15 mouse cellular contexts compared by ENCODE assay signal in the genomic region with DNA sequence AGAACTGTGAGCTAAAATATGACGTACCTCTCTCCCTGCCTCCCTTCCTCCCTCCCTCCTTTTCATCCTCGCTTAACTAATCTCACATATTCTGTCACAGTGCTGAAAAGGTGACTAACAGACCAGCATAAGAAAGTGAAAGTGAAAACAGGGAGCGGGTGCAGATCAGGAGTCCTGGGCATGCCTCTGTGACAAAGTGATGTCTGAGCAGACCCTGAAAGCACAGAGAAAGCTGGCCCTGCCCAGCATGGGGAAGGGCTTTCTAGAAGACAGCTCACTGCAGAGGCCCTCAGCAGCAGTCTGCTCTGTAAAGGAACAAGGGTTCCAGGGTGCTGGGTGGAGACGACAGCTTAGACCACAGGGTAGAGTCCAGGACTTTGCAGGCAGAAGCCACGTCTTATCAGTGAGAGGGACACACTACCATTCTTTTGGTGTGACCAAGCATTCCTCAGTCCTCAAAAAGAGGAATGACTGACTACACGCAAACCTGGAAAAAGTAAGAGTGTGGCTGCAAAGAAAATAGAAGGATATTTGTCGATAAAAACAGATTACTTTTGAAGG. TPM values are rescaled to one million over a fixed set of nuclear protein-coding genes. Genes with fewer than 3 reads are reported as not detected.
DNase-seq lines count a peak whose midpoint lies in the region; ATAC-seq and TF ChIP-seq lines count a peak whose summit lies in the region.
"Had no signal": no experiment of that assay in that cellular context is flagged by ENCODE, and none has a peak within 500 bp of the region (broad histone marks: within the 10 kb centered on the region; RNA-seq: fewer than 3 reads in every experiment).

No protein-coding gene starts in this region.

- peak; percentile 92 for ATAC-seq in activated CD4-positive, CD25-positive, alpha-beta regulatory T cell, adult 4 months
- ATAC-seq in liver, embryonic 14.5 days (ENCODE audit: insufficient read depth) = 0 out of 2 replicates have a peak, but pooled peaks have one; percentile 13
- ATAC-seq: hindbrain, postnatal 0 days; lung, postnatal 0 days had no signal

- 40% methylated on average over 7 of the region's 7 CpGs for WGBS in liver, embryonic 14.5 days (ENCODE audit: insufficient replicate concordance)

- no peak overlapping the region for H3K4me3 ChIP-seq in liver, embryonic 14.5 days (ENCODE audit: insufficient read depth in 1 of 2, low read depth in 2 of 2, low read length in 2 of 2)
- H3K4me3 ChIP-seq: neural tube, embryonic 12.5 days had no signal

- no peak for TF ChIP-seq EP300 in liver, embryonic 14.5 days (IDR thresholded peaks at IDR 0.05; ENCODE audit: low read depth)

- no peaks in the 10 kb centered on the region for H3K9me3 ChIP-seq in liver, embryonic 14.5 days (ENCODE audit: control insufficient read depth, low read length)
- H3K9me3 ChIP-seq: neural tube, embryonic 12.5 days had no signal

- no peak for TF ChIP-seq CTCF in liver, embryonic 14.5 days (IDR thresholded peaks at IDR 0.05; ENCODE audit: low read depth)

- H3K27ac ChIP-seq in liver, embryonic 14.5 days = no peak overlapping the region
- H3K27ac ChIP-seq: hindbrain, postnatal 0 days; neural tube, embryonic 12.5 days had no signal

- H3K4me1 ChIP-seq in liver, embryonic 14.5 days (replicated peaks; ENCODE audit: control insufficient read depth in 2 of 2, insufficient read depth in 2 of 2, low read length in 1 of 2) = peaks cover 0 to 3% of the 10 kb centered on the region in 2 experiments; a peak in 2 of 4 replicates
- H3K4me1 ChIP-seq: neural tube, embryonic 12.5 days had no signal

- H3K27me3 ChIP-seq in liver, embryonic 14.5 days (ENCODE audit: control insufficient read depth, insufficient read depth, low read length) = peaks cover 8% of the 10 kb centered on the region

- H3K36me3 ChIP-seq in liver, embryonic 14.5 days (replicated peaks; ENCODE audit: control insufficient read depth, insufficient read depth, low read depth) = no peaks in the 10 kb centered on the region
- H3K36me3 ChIP-seq: neural tube, embryonic 12.5 days had no signal

- peak overlapping the region; percentile 39; the same call in 1 of the 2 replicates for H3K4me2 ChIP-seq in liver, embryonic 14.5 days (ENCODE audit: low read depth)
- H3K4me2 ChIP-seq: neural tube, embryonic 12.5 days had no signal

- H3K9ac ChIP-seq in liver, embryonic 14.5 days (replicated peaks) = no peak overlapping the region
- H3K9ac ChIP-seq: neural tube, embryonic 12.5 days had no signal

- DNase-seq in heart, adult 11 months = peak; percentile 90
- no peak for DNase-seq in heart, postnatal 4 days
- DNase-seq in 3T3-L1 (ENCODE audit: low read depth, low spot score) = peak; percentile 45
- DNase-seq in liver, embryonic 14.5 days (ENCODE audit: low read depth in 3 of 3, low spot score in 3 of 3) = no peak
- no peak for DNase-seq in left cerebral cortex, adult 11 months (ENCODE audit: low spot score)
- no peak for DNase-seq in kidney, postnatal 14 days
- DNase-seq in cerebellum, adult 9-10 months = no peak
- DNase-seq: adrenal gland, postnatal 10 days; gastrocnemius, postnatal 25 days; right cerebral cortex, postnatal 25 days; thymus, adult 18-20 months had no signal

RNA-seq across cellular contexts. Expression of a gene that starts 7.7 kb away (rescaled TPM):
- total RNA-seq in heart, postnatal 4 days (2021) = 10 to 100 TPM; 18.7 to 24.0 TPM
- polyA plus RNA-seq in activated CD4-positive, CD25-positive, alpha-beta regulatory T cell, adult 4 months (2017; shearing (Covaris generic)) = under 1 TPM in 1 of 2 experiments, not detected in 1; 0.08 TPM
- polyA plus RNA-seq in liver, embryonic 14.5 days (2012; rRNA removed) = 0.08 and 0.09 TPM in 2 replicates
- polyA plus RNA-seq in liver, embryonic 14.5 days (2014; fragmentation: Nextera tagmentation; extraction: Ambion mirVana) = 0.04 and 0.28 TPM in 2 replicates

Comparison
In these comparisons a context has a peak if more than half of its experiments do, and no peak if none do; other contexts are left out.
1. DNase-seq: peak in heart, adult 11 months (single experiment) and 3T3-L1 (single experiment); none in heart, postnatal 4 days (single experiment), liver, embryonic 14.5 days (0 of 3), left cerebral cortex, adult 11 months (single experiment), kidney, postnatal 14 days (single experiment) and cerebellum, adult 9-10 months (single experiment).